Mouse (Mus musculus) A20 (cell line): ENCODE data around the gene Gucy2d.

Experiments
- DNase-seq: peaks from one replicate; pipeline ENCODE4 v3.0.0-alpha.2; 2011; ENCODE audit warnings: low read depth, low spot score

Gucy2d gene

GRCm38 (mm10) chr7:98523070-98523812, 83.0 kb downstream of the Gucy2d start:
- DNase-seq: peak; percentile 40

GRCm38 (mm10) chr7:98523813-98524361, 83.7 kb downstream of the Gucy2d start:
- DNase-seq: peak; percentile 46

GRCm38 (mm10) chr7:98524401-98524800, 84.2 kb downstream of the Gucy2d start:
- no peak for DNase-seq

GRCm38 (mm10) chr7:98524869-98525699, 84.9 kb downstream of the Gucy2d start:
- DNase-seq: no peak
